Mouse (Mus musculus) liver, embryonic 16.5 days (tissue): ENCODE measurements around the gene Olfr1156. TPM values are rescaled to one million over a fixed set of nuclear protein-coding genes. Genes with fewer than 3 reads are reported as not detected.

ENCODE experiments used
- ATAC-seq: fragments of 200-750 bp; cut with Nextera tagmentation; 2 replicates; pipeline ENCODE4 v1.8.0; 2017; ENCODE audit warnings: low read depth, mild to moderate bottlenecking, moderate number of reproducible peaks, moderate library complexity
- H3K27ac ChIP-seq: fragments of 300-500 bp; sonication (generic); 2 replicates; pipeline ENCODE4 v1.5.1; 2014; ENCODE audit warnings: mild to moderate bottlenecking, low read length
- H3K27me3 ChIP-seq: fragments of 300-500 bp; sonication (generic); 2 replicates; pipeline ENCODE4 v1.6.1; 2014; ENCODE audit warnings: low read depth, low read length, mixed read lengths; ENCODE audit not compliant: control insufficient read depth, insufficient read depth
- H3K36me3 ChIP-seq: fragments of 300-500 bp; sonication (generic); 2 replicates; pipeline ENCODE4 v1.6.1; 2014; ENCODE audit warnings: mild to moderate bottlenecking; ENCODE audit not compliant: control insufficient read depth, insufficient read depth
- H3K4me1 ChIP-seq: fragments of 300-500 bp; sonication (generic); 2 replicates; pipeline ENCODE4 v1.6.1; 2014; ENCODE audit warnings: low read depth, low read length, mixed read lengths; ENCODE audit not compliant: control insufficient read depth
- H3K4me2 ChIP-seq: fragments of 300-500 bp; sonication (generic); 2 replicates; pipeline ENCODE4 v1.6.1; 2014; ENCODE audit warnings: low read depth, low read length, mixed read lengths
- H3K4me3 ChIP-seq: fragments of 300-500 bp; sonication (generic); 2 replicates; pipeline ENCODE4 v1.5.1; 2014; ENCODE audit warnings: low read depth, mild to moderate bottlenecking, low read length
- H3K9ac ChIP-seq: fragments of 300-500 bp; sonication (generic); 2 replicates; pipeline ENCODE4 v1.6.1; 2014; ENCODE audit warnings: low read depth, low read length
- H3K9me3 ChIP-seq: fragments of 300-500 bp; sonication (generic); replicated peaks from 2 replicates; pipeline ENCODE4 v1.6.1; 2016; ENCODE audit warnings: low read length; ENCODE audit not compliant: control insufficient read depth
- WGBS: fragments of 180-500 bp; shearing (Covaris S2); extraction: QIAGEN DNeasy Blood & Tissue Kit; methylation state at CpG from one replicate; pipeline ENCODE4 v1.1.7; 2014; ENCODE audit not compliant: insufficient replicate concordance; 5-methylcytosine and 5-hydroxymethylcytosine counted together
- polyA plus RNA-seq: library from polyadenylated mRNA; unstranded; fragments of >200 nt; fragmentation: Nextera tagmentation; extraction: Ambion mirVana; gene quantifications from 2 replicates; pipeline ENCODE4 v1.2.1, GENCODE M21; 2015

The Olfr1156 gene
- polyA plus RNA-seq: not detected in 2 replicates

DNA sequence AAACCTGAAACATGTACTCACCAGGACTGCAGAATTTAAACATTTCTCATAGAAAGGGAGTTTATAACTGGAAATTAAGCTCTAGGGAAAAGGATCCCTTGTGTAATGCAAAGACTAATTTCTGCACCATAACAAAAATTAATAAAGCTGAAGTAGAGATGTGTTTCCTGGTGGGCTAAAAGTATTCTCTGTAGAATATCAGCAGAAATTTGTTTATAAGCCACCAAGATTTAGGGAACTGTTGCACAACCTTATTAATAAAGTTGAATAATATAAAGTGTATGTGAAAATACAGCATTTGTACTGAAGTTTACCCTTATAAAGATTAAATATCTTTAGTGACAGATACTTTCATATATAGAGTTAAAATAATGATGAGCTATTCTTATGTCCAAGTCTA is at the start of gene Olfr1156:
Gene Olfr1156, minus strand, starts transcription at position 101 of the 400 bp plus-strand sequence.
- H3K27ac ChIP-seq: no peak within 1 kb of the TSS
- H3K9ac ChIP-seq: no peak within 1 kb of the TSS
- no peak within 1 kb of the TSS for H3K4me3 ChIP-seq
- H3K4me1 ChIP-seq: no peaks in the 10 kb centered on the region
- no peak for ATAC-seq
- H3K36me3 ChIP-seq: no peaks in the 10 kb centered on the region
- no peaks in the 10 kb centered on the region for H3K9me3 ChIP-seq
- H3K27me3 ChIP-seq: no peaks in the 10 kb centered on the region
- H3K4me2 ChIP-seq: no peak within 1 kb of the TSS

GRCm38 (mm10) chr2:87989813-87990212 is 36.9 kb upstream of the Olfr1156 start, which contains the start of gene Olfr1158:
Gene Olfr1158 (plus strand): TSS chr2:87990113.
- no peaks in the 10 kb centered on the region for H3K27me3 ChIP-seq
- no peak within 1 kb of the TSS for H3K9ac ChIP-seq
- no peak for ATAC-seq
- H3K9me3 ChIP-seq: no peaks in the 10 kb centered on the region
- no peaks in the 10 kb centered on the region for H3K4me1 ChIP-seq
- no peak within 1 kb of the TSS for H3K4me2 ChIP-seq
- H3K4me3 ChIP-seq: no peak within 1 kb of the TSS
- H3K27ac ChIP-seq: no peak within 1 kb of the TSS
- H3K36me3 ChIP-seq: no peaks in the 10 kb centered on the region

GRCm38 (mm10) chr2:87974563-87974962 is 21.7 kb upstream of the Olfr1156 start, which contains the start of gene Olfr74:
Gene Olfr74 (minus strand): TSS chr2:87974663.
- Histone ChIP-seq H3K27me3 (no peaks in the 10 kb centered on the region), H3K4me1 (no peaks in the 10 kb centered on the region), H3K27ac (no peak within 1 kb of the TSS), H3K9ac (no peak within 1 kb of the TSS), H3K36me3 (no peaks in the 10 kb centered on the region), H3K4me3 (no peak within 1 kb of the TSS), H3K4me2 (no peak within 1 kb of the TSS), H3K9me3 (no peaks in the 10 kb centered on the region)
- ATAC-seq: no peak
- 44% methylated on average over 3 of the region's 3 CpGs for WGBS

GRCm38 (mm10) chr2:87968199-87968598 is 15.3 kb upstream of the Olfr1156 start, which contains the start of gene Olfr1157:
Gene Olfr1157 (minus strand): TSS chr2:87968299.
- H3K27me3 ChIP-seq: no peaks in the 10 kb centered on the region
- no peak for ATAC-seq
- no peak within 1 kb of the TSS for H3K4me2 ChIP-seq
- WGBS: 88% methylated on average over 4 of the region's 4 CpGs
- H3K4me1 ChIP-seq: no peaks in the 10 kb centered on the region
- no peak within 1 kb of the TSS for H3K27ac ChIP-seq
- no peak within 1 kb of the TSS for H3K4me3 ChIP-seq
- no peaks in the 10 kb centered on the region for H3K9me3 ChIP-seq
- H3K36me3 ChIP-seq: no peaks in the 10 kb centered on the region
- no peak within 1 kb of the TSS for H3K9ac ChIP-seq

GRCm38 (mm10) chr2:87945037-87945436 is 7.9 kb downstream of the Olfr1156 start, which contains the start of gene Olfr1155:
Gene Olfr1155 (minus strand): TSS chr2:87945137.
- H3K4me1 ChIP-seq: no peaks in the 10 kb centered on the region
- H3K9ac ChIP-seq: no peak within 1 kb of the TSS
- no peak for ATAC-seq
- no peaks in the 10 kb centered on the region for H3K9me3 ChIP-seq
- H3K27ac ChIP-seq: no peak within 1 kb of the TSS
- WGBS: 69% methylated on average over 1 of the region's 1 CpGs
- no peaks in the 10 kb centered on the region for H3K36me3 ChIP-seq
- no peak within 1 kb of the TSS for H3K4me3 ChIP-seq
- no peak within 1 kb of the TSS for H3K4me2 ChIP-seq
- H3K27me3 ChIP-seq: no peaks in the 10 kb centered on the region

DNA sequence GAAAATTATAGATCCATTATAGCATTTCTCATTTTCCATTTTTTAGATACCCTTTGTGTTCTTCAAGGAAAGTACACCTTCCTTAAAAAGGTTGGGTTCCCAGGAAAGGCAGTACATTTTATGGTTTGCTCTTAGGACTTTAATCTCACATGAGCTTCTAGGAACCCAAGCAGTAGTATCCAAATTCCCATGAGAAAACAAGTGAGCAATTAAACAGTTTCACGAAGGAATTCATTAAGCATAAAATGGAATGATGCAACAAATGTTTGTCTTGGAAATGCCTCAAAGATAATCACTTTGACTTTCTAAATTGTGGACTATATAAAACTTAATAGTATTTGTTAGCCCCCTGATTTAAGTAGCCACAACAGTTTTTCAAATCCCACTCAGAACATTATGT is 47.8 kb downstream of the Olfr1156 start, which contains the start of gene Olfr1154:
Gene Olfr1154, minus strand, starts transcription at position 101 of the 400 bp plus-strand sequence.
- no peak for ATAC-seq
- Histone ChIP-seq H3K27ac (no peak within 1 kb of the TSS), H3K27me3 (no peaks in the 10 kb centered on the region), H3K36me3 (no peaks in the 10 kb centered on the region), H3K4me3 (no peak within 1 kb of the TSS), H3K9me3 (no peaks in the 10 kb centered on the region), H3K4me1 (no peaks in the 10 kb centered on the region), H3K4me2 (no peak within 1 kb of the TSS), H3K9ac (no peak within 1 kb of the TSS)
- 57% methylated on average over 1 of the region's 1 CpGs for WGBS

Other genes starting within 250 kb of the Olfr1156 start
- not detected in 2 replicates for gene Olfr1137, start 239.9 kb downstream of the Olfr1156 start, polyA plus RNA-seq
- gene Olfr1138, start 213.1 kb downstream of the Olfr1156 start, polyA plus RNA-seq: not detected in 2 replicates
- gene Olfr1140, start 209.3 kb downstream of the Olfr1156 start, polyA plus RNA-seq: not detected in 2 replicates
- gene Olfr1141, start 199.1 kb downstream of the Olfr1156 start, polyA plus RNA-seq: not detected in 2 replicates
- gene Olfr152, start 173.6 kb downstream of the Olfr1156 start, polyA plus RNA-seq: not detected in 2 replicates
- not detected in 2 replicates for gene Olfr1143, start 152.5 kb downstream of the Olfr1156 start, polyA plus RNA-seq
- gene Olfr1145, start 143.3 kb downstream of the Olfr1156 start, polyA plus RNA-seq: not detected in 2 replicates
- not detected in 2 replicates for gene Olfr1148, start 122.6 kb downstream of the Olfr1156 start, polyA plus RNA-seq
- not detected in 2 replicates for gene Olfr1150-ps1, start 109.1 kb downstream of the Olfr1156 start, polyA plus RNA-seq
- not detected in 2 replicates for gene Olfr1151, start 97.2 kb downstream of the Olfr1156 start, polyA plus RNA-seq
- gene Olfr1152, start 86.6 kb downstream of the Olfr1156 start, polyA plus RNA-seq: not detected in 2 replicates
- not detected in 2 replicates for gene Olfr1153, start 58.1 kb downstream of the Olfr1156 start, polyA plus RNA-seq
- gene Olfr1154, start 47.9 kb downstream of the Olfr1156 start, polyA plus RNA-seq: not detected in 2 replicates
- gene Olfr1155, start 8.0 kb downstream of the Olfr1156 start, polyA plus RNA-seq: not detected in 2 replicates
- not detected in 2 replicates for gene Olfr1157, start 15.2 kb upstream of the Olfr1156 start, polyA plus RNA-seq
- gene Olfr74, start 21.6 kb upstream of the Olfr1156 start, polyA plus RNA-seq: not detected in 2 replicates
- gene Olfr1158, start 37.0 kb upstream of the Olfr1156 start, polyA plus RNA-seq: not detected in 2 replicates
- gene Olfr1160, start 55.2 kb upstream of the Olfr1156 start, polyA plus RNA-seq: not detected in 2 replicates
- not detected in 2 replicates for gene Olfr1161, start 69.7 kb upstream of the Olfr1156 start, polyA plus RNA-seq
- not detected in 2 replicates for gene Olfr73, start 84.6 kb upstream of the Olfr1156 start, polyA plus RNA-seq
- not detected in 2 replicates for gene Olfr1162, start 98.0 kb upstream of the Olfr1156 start, polyA plus RNA-seq
- not detected in 2 replicates for gene Olfr1163, start 118.7 kb upstream of the Olfr1156 start, polyA plus RNA-seq
- gene Olfr1164, start 140.9 kb upstream of the Olfr1156 start, polyA plus RNA-seq: not detected in 2 replicates
- not detected in 2 replicates for gene Olfr1166, start 175.2 kb upstream of the Olfr1156 start, polyA plus RNA-seq
- not detected in 2 replicates for gene Olfr1167, start 202.1 kb upstream of the Olfr1156 start, polyA plus RNA-seq
- not detected in 2 replicates for gene Olfr1168, start 228.8 kb upstream of the Olfr1156 start, polyA plus RNA-seq